Comparison of ENCODE assay signal across 10 mouse cellular contexts in the genomic region with DNA sequence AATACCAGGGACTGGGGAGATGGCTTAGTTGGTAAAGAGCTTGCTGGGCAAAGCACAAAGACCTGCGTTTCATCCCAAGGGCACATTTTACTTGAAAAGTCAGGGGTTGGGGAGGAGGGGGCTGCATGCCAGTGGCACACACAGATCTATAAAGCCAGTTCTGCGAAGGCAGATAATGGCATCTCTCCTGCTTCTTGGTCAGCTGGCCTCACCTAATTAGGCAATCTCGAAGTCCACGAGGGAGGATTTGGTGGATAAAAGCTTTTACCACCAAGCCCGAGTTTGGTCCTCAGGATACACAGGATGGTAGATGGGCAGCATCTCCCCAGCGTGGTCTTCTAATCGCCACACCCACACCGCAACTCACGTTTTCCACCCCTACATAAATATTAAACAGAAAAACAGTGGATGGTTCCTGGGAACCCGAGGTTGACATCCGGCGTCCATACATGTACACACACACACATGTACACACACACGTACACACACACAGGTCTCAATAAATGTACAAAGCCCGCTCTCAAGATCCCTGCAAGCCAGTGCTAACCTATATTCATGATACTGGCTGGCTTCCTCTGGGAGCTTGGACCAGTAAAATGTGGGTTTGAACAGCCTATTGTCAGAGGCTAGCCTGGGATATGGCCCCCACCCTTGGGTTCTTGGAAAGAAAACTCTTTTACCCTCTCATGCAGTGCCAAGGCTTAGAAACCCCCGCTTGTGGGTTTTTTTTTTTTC. TPM values are rescaled to one million over a fixed set of nuclear protein-coding genes. Genes with fewer than 3 reads are reported as not detected.
DNase-seq lines count a peak whose midpoint lies in the region; ATAC-seq lines count a peak whose summit lies in the region.
"Had no signal": no experiment of that assay in that cellular context is flagged by ENCODE, and none has a peak within 500 bp of the region (broad histone marks: within the 10 kb centered on the region; RNA-seq: fewer than 3 reads in every experiment).

No protein-coding gene starts in this region.

- no peak for ATAC-seq in neural tube, embryonic 11.5 days (ENCODE audit: insufficient read depth, low FRiP score, low TSS enrichment)

- no peaks in the 10 kb centered on the region for H3K27me3 ChIP-seq in neural tube, embryonic 11.5 days (ENCODE audit: control insufficient read depth, insufficient read depth, low read length)
- no peaks in the 10 kb centered on the region for H3K27me3 ChIP-seq in hindbrain, embryonic 10.5 days (ENCODE audit: insufficient read depth, poor library complexity, severe bottlenecking)
- no peaks in the 10 kb centered on the region for H3K27me3 ChIP-seq in midbrain, embryonic 10.5 days (ENCODE audit: low read depth, poor library complexity, severe bottlenecking)

- peaks cover 11% of the 10 kb centered on the region for H3K36me3 ChIP-seq in neural tube, embryonic 11.5 days (ENCODE audit: control insufficient read depth, insufficient read depth, low read length)
- H3K36me3 ChIP-seq in hindbrain, embryonic 10.5 days: peaks cover 64% of the 10 kb centered on the region
- H3K36me3 ChIP-seq in midbrain, embryonic 10.5 days: peaks cover 65% of the 10 kb centered on the region

- H3K4me2 ChIP-seq in neural tube, embryonic 11.5 days (ENCODE audit: low read depth): peak overlapping the region; percentile 90

- WGBS in neural tube, embryonic 11.5 days: 95% methylated on average over 15 of the region's 15 CpGs
- 91% methylated on average over 15 of the region's 15 CpGs for WGBS in hindbrain, embryonic 10.5 days
- 94% methylated on average over 15 of the region's 15 CpGs for WGBS in midbrain, embryonic 10.5 days

- peaks cover 9% of the 10 kb centered on the region for H3K4me1 ChIP-seq in neural tube, embryonic 11.5 days (ENCODE audit: control insufficient read depth, insufficient read depth, low read length)
- H3K4me1 ChIP-seq in hindbrain, embryonic 10.5 days (replicated peaks): peaks cover 25% of the 10 kb centered on the region
- H3K4me1 ChIP-seq in midbrain, embryonic 10.5 days: peaks cover 27% of the 10 kb centered on the region

- no peak for DNase-seq in neural tube, embryonic 11.5 days (ENCODE audit: low spot score)
- no peak for DNase-seq in neural tube, embryonic 10.5 days (ENCODE audit: extremely low spot score, low spot score)
- no peak for DNase-seq in hindbrain, embryonic 10.5 days (ENCODE audit: low spot score)
- no peak for DNase-seq in midbrain, embryonic 10.5 days (ENCODE audit: low spot score)
- no peak for DNase-seq in gastrocnemius, postnatal 10 days
- DNase-seq in gastrocnemius, postnatal 25 days: no peak
- no peak for DNase-seq in left cerebral cortex, adult 9 months (ENCODE audit: low spot score in 2 of 2)
- DNase-seq: cerebellum, postnatal 14 days had no signal

- H3K9me3 ChIP-seq in neural tube, embryonic 11.5 days (ENCODE audit: control insufficient read depth, low read length): no peaks in the 10 kb centered on the region
- H3K9me3 ChIP-seq in hindbrain, embryonic 10.5 days: 0 out of 2 replicates have a peak, but pooled peaks cover 5% of the 10 kb centered on the region
- no peaks in the 10 kb centered on the region for H3K9me3 ChIP-seq in midbrain, embryonic 10.5 days (replicated peaks)

- no peak overlapping the region for H3K27ac ChIP-seq in neural tube, embryonic 11.5 days (ENCODE audit: low read depth, low read length)
- no peak overlapping the region for H3K27ac ChIP-seq in hindbrain, embryonic 10.5 days
- no peak overlapping the region for H3K27ac ChIP-seq in midbrain, embryonic 10.5 days (replicated peaks)
- H3K27ac ChIP-seq: macrophage had no signal

- peak overlapping the region; percentile 75 for H3K4me3 ChIP-seq in neural tube, embryonic 11.5 days (ENCODE audit: low read depth, low read length)
- peak overlapping the region; percentile 82 for H3K4me3 ChIP-seq in hindbrain, embryonic 10.5 days
- peak overlapping the region; percentile 76; the same call in 1 of the 2 replicates for H3K4me3 ChIP-seq in midbrain, embryonic 10.5 days

- H3K9ac ChIP-seq in neural tube, embryonic 11.5 days (ENCODE audit: low read length): peak overlapping the region; percentile 87; the same call in 1 of the 2 replicates

RNA-seq across cellular contexts. Expression of gene Zfp61, which starts 3.5 kb away (rescaled TPM):
- polyA plus RNA-seq in neural tube, embryonic 11.5 days (2014; fragmentation: Nextera tagmentation; extraction: Ambion mirVana): 34.4 and 40.9 TPM in 2 replicates
- polyA plus RNA-seq in hindbrain, embryonic 10.5 days (2016; fragmentation: Nextera tagmentation; extraction: Ambion mirVana): 35.4 and 40.3 TPM in 2 replicates
- polyA plus RNA-seq in midbrain, embryonic 10.5 days (2016; fragmentation: Nextera tagmentation; extraction: Ambion mirVana): 36.7 and 41.4 TPM in 2 replicates
- 1 to 10 TPM; 4.2 to 5.6 TPM for total RNA-seq in gastrocnemius, postnatal 10 days (2021)
- 1 to 10 TPM; 2.9 to 3.2 TPM for total RNA-seq in gastrocnemius, postnatal 25 days (2021)

RNA-seq across cellular contexts. Expression of gene Zfp94, which starts 18.9 kb away (rescaled TPM):
- 12.2 and 16.5 TPM in 2 replicates for polyA plus RNA-seq in neural tube, embryonic 11.5 days (2014; fragmentation: Nextera tagmentation; extraction: Ambion mirVana)
- 10.8 and 13.2 TPM in 2 replicates for polyA plus RNA-seq in hindbrain, embryonic 10.5 days (2016; fragmentation: Nextera tagmentation; extraction: Ambion mirVana)
- 13.7 and 15.5 TPM in 2 replicates for polyA plus RNA-seq in midbrain, embryonic 10.5 days (2016; fragmentation: Nextera tagmentation; extraction: Ambion mirVana)
- 1 to 10 TPM; 2.1 to 4.0 TPM for total RNA-seq in gastrocnemius, postnatal 10 days (2021)
- total RNA-seq in gastrocnemius, postnatal 25 days (2021): 1 to 10 TPM; 1.3 to 1.8 TPM

RNA-seq across cellular contexts. Expression of gene Zfp93, which starts 27.3 kb away (rescaled TPM):
- polyA plus RNA-seq in neural tube, embryonic 11.5 days (2014; fragmentation: Nextera tagmentation; extraction: Ambion mirVana): 8.1 and 9.2 TPM in 2 replicates
- polyA plus RNA-seq in hindbrain, embryonic 10.5 days (2016; fragmentation: Nextera tagmentation; extraction: Ambion mirVana): 6.0 TPM in 2 replicates
- 6.2 and 7.4 TPM in 2 replicates for polyA plus RNA-seq in midbrain, embryonic 10.5 days (2016; fragmentation: Nextera tagmentation; extraction: Ambion mirVana)
- total RNA-seq in gastrocnemius, postnatal 10 days (2021): 1 to 10 TPM; 2.9 to 4.2 TPM
- 1 to 10 TPM; 3.6 to 4.4 TPM for total RNA-seq in gastrocnemius, postnatal 25 days (2021)

RNA-seq across cellular contexts. Expression of gene Tescl, which starts 36.2 kb away (rescaled TPM):
- not detected in 2 replicates for polyA plus RNA-seq in neural tube, embryonic 11.5 days (2014; fragmentation: Nextera tagmentation; extraction: Ambion mirVana)
- polyA plus RNA-seq in hindbrain, embryonic 10.5 days (2016; fragmentation: Nextera tagmentation; extraction: Ambion mirVana): 0.25 TPM in 1 of 2 replicates, not detected in the other
- polyA plus RNA-seq in midbrain, embryonic 10.5 days (2016; fragmentation: Nextera tagmentation; extraction: Ambion mirVana): 0.14 and 0.26 TPM in 2 replicates
- not detected for total RNA-seq in gastrocnemius, postnatal 10 days (2021)
- not detected for total RNA-seq in gastrocnemius, postnatal 25 days (2021)
- total RNA-seq: left cerebral cortex, adult 8-10 months had no signal
- polyA plus RNA-seq: macrophage had no signal

RNA-seq across cellular contexts. Expression of gene Zfp108, which starts 42.9 kb away (rescaled TPM):
- polyA plus RNA-seq in neural tube, embryonic 11.5 days (2014; fragmentation: Nextera tagmentation; extraction: Ambion mirVana): 3.4 and 3.7 TPM in 2 replicates
- polyA plus RNA-seq in hindbrain, embryonic 10.5 days (2016; fragmentation: Nextera tagmentation; extraction: Ambion mirVana): 2.3 and 2.6 TPM in 2 replicates
- 2.1 and 2.7 TPM in 2 replicates for polyA plus RNA-seq in midbrain, embryonic 10.5 days (2016; fragmentation: Nextera tagmentation; extraction: Ambion mirVana)
- total RNA-seq in gastrocnemius, postnatal 10 days (2021): 1 to 10 TPM; 1.5 to 1.6 TPM
- total RNA-seq in gastrocnemius, postnatal 25 days (2021): 1 to 10 TPM; 1.4 to 1.9 TPM
